Mouse (Mus musculus) CH12.LX (cell line): ENCODE measurements around the gene Smug1.

Source experiments
- CTCF ChIP-seq, 2 experiments: IDR thresholded peaks in 1 of 2; conservative IDR thresholded peaks in 1 of 2; 2 replicates each; pipeline ENCODE4 v1.5.1; 2011 to 2012; ENCODE audit warnings: low read depth in 2 of 2, low read length in 2 of 2, improper control_type of control experiment in 1 of 2, inconsistent platforms in 1 of 2, mild to moderate bottlenecking in 1 of 2, moderate library complexity in 1 of 2
- ZNF384 ChIP-seq: IDR thresholded peaks from 2 replicates; pipeline ENCODE4 v1.6.1; 2012; ENCODE audit warnings: low read depth, low read length, improper control_type of control experiment, inconsistent platforms

GRCm38 (mm10) chr15:103214971-103215907 is 48.3 kb upstream of the Smug1 start:
- no peak for TF ChIP-seq CTCF (conservative IDR thresholded peaks at IDR 0.05 in 1 of 2, IDR thresholded peaks at IDR 0.05 in 1 of 2; ENCODE audit: low read depth in 2 of 2, low read length in 2 of 2)
- TF ChIP-seq ZNF384: peak; percentile 93
